ENCODE assay signal across 9 mouse cellular contexts in genomic region chr5:117096716-117097115, GRCm38 (mm10). TPM values are rescaled to one million over a fixed set of nuclear protein-coding genes. Genes with fewer than 3 reads are reported as not detected.
DNase-seq lines count a peak whose midpoint lies in the region; ATAC-seq and TF ChIP-seq lines count a peak whose summit lies in the region.
"Had no signal": no experiment of that assay in that cellular context is flagged by ENCODE, and none has a peak within 500 bp of the region (broad histone marks: within the 10 kb centered on the region; RNA-seq: fewer than 3 reads in every experiment).

No protein-coding gene starts in this region.

- H3K4me1 ChIP-seq in forebrain, embryonic 14.5 days (ENCODE audit: control insufficient read depth, insufficient read depth, low read length): no peaks in the 10 kb centered on the region
- no peaks in the 10 kb centered on the region for H3K4me1 ChIP-seq in forebrain, embryonic 12.5 days
- no peaks in the 10 kb centered on the region for H3K4me1 ChIP-seq in liver, embryonic 14.5 days (replicated peaks; ENCODE audit: control insufficient read depth in 2 of 2, insufficient read depth in 2 of 2, low read length in 1 of 2)
- H3K4me1 ChIP-seq: midbrain, embryonic 12.5 days had no signal

- DNase-seq in forebrain, embryonic 14.5 days (ENCODE audit: low spot score): peak; percentile 81
- peak; percentile 26 for DNase-seq in ovary, postnatal 36 days (ENCODE audit: low spot score)
- DNase-seq in ovary, postnatal 14 days (ENCODE audit: low spot score): no peak
- peak; percentile 75 for DNase-seq in brain, embryonic 14.5 days (ENCODE audit: low read depth)
- DNase-seq in liver, embryonic 14.5 days (ENCODE audit: low read depth in 3 of 3, low spot score in 3 of 3): peak in 1 of 3 experiments; percentile 19
- peak; percentile 51 for DNase-seq in right cerebral cortex, postnatal 4 days

- ATAC-seq in forebrain, embryonic 14.5 days: no peak
- no peak for ATAC-seq in forebrain, embryonic 12.5 days (ENCODE audit: low FRiP score)
- peak; percentile 72 for ATAC-seq in granulocyte monocyte progenitor cell, adult 5-6 weeks (replicated peaks; ENCODE audit: poor library complexity, severe bottlenecking)
- ATAC-seq in liver, embryonic 14.5 days (ENCODE audit: insufficient read depth): no peak

- H3K27ac ChIP-seq in forebrain, embryonic 14.5 days (ENCODE audit: low read depth, low read length): no peak overlapping the region
- H3K27ac ChIP-seq in forebrain, embryonic 12.5 days: no peak overlapping the region
- H3K27ac ChIP-seq in liver, embryonic 14.5 days: no peak overlapping the region

- no peak for TF ChIP-seq EP300 in liver, embryonic 14.5 days (IDR thresholded peaks at IDR 0.05; ENCODE audit: low read depth)

- no peaks in the 10 kb centered on the region for H3K27me3 ChIP-seq in forebrain, embryonic 14.5 days (replicated peaks; ENCODE audit: control insufficient read depth, insufficient read depth, low read length)
- H3K27me3 ChIP-seq in forebrain, embryonic 12.5 days: no peaks in the 10 kb centered on the region
- no peaks in the 10 kb centered on the region for H3K27me3 ChIP-seq in liver, embryonic 14.5 days (ENCODE audit: control insufficient read depth, insufficient read depth, low read length)
- H3K27me3 ChIP-seq: midbrain, embryonic 12.5 days had no signal

- no peak overlapping the region for H3K4me2 ChIP-seq in forebrain, embryonic 14.5 days (ENCODE audit: low read length)
- no peak overlapping the region for H3K4me2 ChIP-seq in forebrain, embryonic 12.5 days
- H3K4me2 ChIP-seq in liver, embryonic 14.5 days (ENCODE audit: low read depth): no peak overlapping the region
- H3K4me2 ChIP-seq: midbrain, embryonic 12.5 days had no signal

- WGBS in forebrain, embryonic 14.5 days: 47% methylated on average over 3 of the region's 3 CpGs
- WGBS in forebrain, embryonic 12.5 days: 49% methylated on average over 3 of the region's 3 CpGs
- 44% methylated on average over 3 of the region's 3 CpGs for WGBS in liver, embryonic 14.5 days (ENCODE audit: insufficient replicate concordance)

- no peak overlapping the region for H3K4me3 ChIP-seq in forebrain, embryonic 14.5 days (ENCODE audit: low read depth, low read length)
- H3K4me3 ChIP-seq in forebrain, embryonic 12.5 days (replicated peaks): no peak overlapping the region
- H3K4me3 ChIP-seq in liver, embryonic 14.5 days (ENCODE audit: insufficient read depth in 1 of 2, low read depth in 2 of 2, low read length in 2 of 2): no peak overlapping the region
- H3K4me3 ChIP-seq: midbrain, embryonic 12.5 days had no signal

- no peaks in the 10 kb centered on the region for H3K9me3 ChIP-seq in forebrain, embryonic 14.5 days (replicated peaks; ENCODE audit: control insufficient read depth, low read length)
- no peaks in the 10 kb centered on the region for H3K9me3 ChIP-seq in forebrain, embryonic 12.5 days
- H3K9me3 ChIP-seq in liver, embryonic 14.5 days (ENCODE audit: control insufficient read depth, low read length): no peaks in the 10 kb centered on the region
- H3K9me3 ChIP-seq: midbrain, embryonic 12.5 days had no signal

- TF ChIP-seq CTCF in brain, embryonic 14.5 days (IDR thresholded peaks at IDR 0.05; ENCODE audit: borderline replicate concordance, extremely low read depth, insufficient read depth, insufficient read length): peak; percentile 76
- peak; percentile 81 for TF ChIP-seq CTCF in liver, embryonic 14.5 days (IDR thresholded peaks at IDR 0.05; ENCODE audit: low read depth)

- peaks cover 78% of the 10 kb centered on the region for H3K36me3 ChIP-seq in forebrain, embryonic 14.5 days (ENCODE audit: control insufficient read depth, insufficient read depth, low read length)
- H3K36me3 ChIP-seq in forebrain, embryonic 12.5 days (replicated peaks): peaks cover 82% of the 10 kb centered on the region
- H3K36me3 ChIP-seq in liver, embryonic 14.5 days (replicated peaks; ENCODE audit: control insufficient read depth, insufficient read depth, low read depth): peaks cover 8% of the 10 kb centered on the region

- no peak for TF ChIP-seq POLR2A in brain, embryonic 14.5 days (IDR thresholded peaks at IDR 0.05; ENCODE audit: borderline replicate concordance, extremely low read depth, insufficient read depth, insufficient read length, poor library complexity, severe bottlenecking)

- no peak overlapping the region for H3K9ac ChIP-seq in forebrain, embryonic 14.5 days (ENCODE audit: low read length)
- H3K9ac ChIP-seq in forebrain, embryonic 12.5 days: no peak overlapping the region
- H3K9ac ChIP-seq in liver, embryonic 14.5 days (replicated peaks): no peak overlapping the region
- H3K9ac ChIP-seq: midbrain, embryonic 12.5 days had no signal

RNA-seq across cellular contexts. Expression of gene Suds3, which starts 19.2 kb away (rescaled TPM):
- 49.5 and 55.5 TPM in 2 replicates for polyA plus RNA-seq in forebrain, embryonic 14.5 days (2014; fragmentation: Nextera tagmentation; extraction: Ambion mirVana)
- polyA plus RNA-seq in forebrain, embryonic 12.5 days (2016; fragmentation: Nextera tagmentation; extraction: Ambion mirVana): 113 and 116 TPM in 2 replicates
- polyA plus RNA-seq in brain, embryonic 14.5 days (2012; rRNA removed): 98.4 and 105 TPM in 2 replicates
- 46.0 and 52.2 TPM in 2 replicates for total RNA-seq in granulocyte monocyte progenitor cell, adult 5-6 weeks (2014; fragmentation: Nextera tagmentation)
- total RNA-seq in granulocyte monocyte progenitor cell, adult 5-6 weeks (2017): 84.9 and 91.7 TPM in 2 replicates
- polyA plus RNA-seq in liver, embryonic 14.5 days (2012; rRNA removed): 16.2 and 22.7 TPM in 2 replicates
- polyA plus RNA-seq in liver, embryonic 14.5 days (2014; fragmentation: Nextera tagmentation; extraction: Ambion mirVana): 19.7 and 19.8 TPM in 2 replicates

RNA-seq across cellular contexts. Expression of gene Taok3, which starts 23.2 kb away (rescaled TPM):
- polyA plus RNA-seq in forebrain, embryonic 14.5 days (2014; fragmentation: Nextera tagmentation; extraction: Ambion mirVana): 32.1 and 48.7 TPM in 2 replicates
- polyA plus RNA-seq in forebrain, embryonic 12.5 days (2016; fragmentation: Nextera tagmentation; extraction: Ambion mirVana): 24.3 and 24.8 TPM in 2 replicates
- 24.1 and 41.3 TPM in 2 replicates for polyA plus RNA-seq in brain, embryonic 14.5 days (2012; rRNA removed)
- total RNA-seq in granulocyte monocyte progenitor cell, adult 5-6 weeks (2014; fragmentation: Nextera tagmentation): 68.9 and 84.9 TPM in 2 replicates
- total RNA-seq in granulocyte monocyte progenitor cell, adult 5-6 weeks (2017): 46.1 and 49.3 TPM in 2 replicates
- polyA plus RNA-seq in liver, embryonic 14.5 days (2012; rRNA removed): 14.7 and 17.1 TPM in 2 replicates
- 43.3 and 50.2 TPM in 2 replicates for polyA plus RNA-seq in liver, embryonic 14.5 days (2014; fragmentation: Nextera tagmentation; extraction: Ambion mirVana)
